Mouse (Mus musculus) megakaryocyte, embryonic 14.5 days (primary cell): ENCODE measurements at regions not wholly inside any gene's neighbourhood (a gene's known extent, or its start where the extent isn't known, plus 50 kb on each side); places are given as distances from the start of the nearest gene placed in this dataset.

Experiments used
- FLI1 ChIP-seq: IDR thresholded peaks from 2 replicates; pipeline ENCODE4 v1.6.1; 2012; ENCODE audit warnings: low read length, inconsistent platforms, mixed read lengths
- GATA1 ChIP-seq: IDR thresholded peaks from 3 replicates; pipeline ENCODE4 v1.6.1; 2012; ENCODE audit warnings: mixed read lengths, low read length, inconsistent platforms, borderline replicate concordance

DNA sequence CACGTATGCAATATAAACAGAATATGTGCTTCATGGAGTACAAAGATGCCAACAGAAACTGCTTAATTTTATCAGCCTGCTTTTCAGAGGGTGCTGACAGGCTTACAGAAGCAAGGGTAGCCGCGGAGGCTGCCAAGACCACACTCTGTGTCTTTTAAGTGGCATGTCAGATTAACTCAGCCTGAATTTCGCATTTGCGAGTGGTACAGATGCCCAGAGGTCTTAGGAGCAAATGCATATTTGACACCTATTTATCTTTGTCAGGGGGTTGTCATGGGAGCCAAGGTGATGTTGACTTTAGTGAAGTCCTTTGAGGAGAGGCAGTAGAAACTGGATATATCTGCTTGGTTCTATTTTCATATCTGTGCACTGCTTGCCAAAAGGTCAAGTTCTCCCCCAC is 149.0 kb downstream of the Kcnj2 start:
- no peak for TF ChIP-seq GATA1
- TF ChIP-seq FLI1: no peak
